Mouse (Mus musculus) neural tube, embryonic 11.5 days (tissue): Measurements from ENCODE around the gene Elf1. TPM values are rescaled to one million over a fixed set of nuclear protein-coding genes. Genes with fewer than 3 reads are reported as not detected.

Source experiments
- ATAC-seq: fragments of 200-750 bp; cut with Nextera tagmentation; 2 replicates; pipeline ENCODE4 v1.8.0; 2017; ENCODE audit warnings: moderate number of reproducible peaks, mild to moderate bottlenecking, moderate TSS enrichment, moderate library complexity; ENCODE audit not compliant: insufficient read depth, low FRiP score, low TSS enrichment
- DNase-seq: peaks from one replicate; pipeline ENCODE4 v3.0.0-alpha.2; 2015; ENCODE audit warnings: low spot score
- H3K27ac ChIP-seq: fragments of 300-500 bp; sonication (generic); 2 replicates; pipeline ENCODE4 v1.5.1; 2014; ENCODE audit warnings: low read depth, mild to moderate bottlenecking, low read length
- H3K27me3 ChIP-seq: fragments of 300-500 bp; sonication (generic); 2 replicates; pipeline ENCODE4 v1.6.1; 2014; ENCODE audit warnings: mild to moderate bottlenecking, low read length, mixed read lengths; ENCODE audit not compliant: control insufficient read depth, insufficient read depth
- H3K36me3 ChIP-seq: fragments of 300-500 bp; sonication (generic); 2 replicates; pipeline ENCODE4 v1.6.1; 2014; ENCODE audit warnings: mild to moderate bottlenecking, low read length, moderate library complexity, mixed read lengths; ENCODE audit not compliant: control insufficient read depth, insufficient read depth
- H3K4me1 ChIP-seq: fragments of 300-500 bp; sonication (generic); 2 replicates; pipeline ENCODE4 v1.6.1; 2014; ENCODE audit warnings: low read length, mixed read lengths; ENCODE audit not compliant: control insufficient read depth, insufficient read depth
- H3K4me2 ChIP-seq: fragments of 300-500 bp; sonication (generic); 2 replicates; pipeline ENCODE4 v1.6.1; 2014; ENCODE audit warnings: low read depth, mild to moderate bottlenecking, moderate library complexity
- H3K4me3 ChIP-seq: fragments of 300-500 bp; sonication (generic); 2 replicates; pipeline ENCODE4 v1.5.1; 2014; ENCODE audit warnings: low read depth, low read length
- H3K9ac ChIP-seq: fragments of 300-500 bp; sonication (generic); 2 replicates; pipeline ENCODE4 v1.6.1; 2014; ENCODE audit warnings: mild to moderate bottlenecking, low read length
- H3K9me3 ChIP-seq: fragments of 300-500 bp; sonication (generic); 2 replicates; pipeline ENCODE4 v1.6.1; 2016; ENCODE audit warnings: low read length; ENCODE audit not compliant: control insufficient read depth
- WGBS: fragments of 180-500 bp; shearing (Covaris S2); extraction: QIAGEN DNeasy Blood & Tissue Kit; methylation state at CpG from one replicate; pipeline ENCODE4 v1.1.7; 2014; 5-methylcytosine and 5-hydroxymethylcytosine counted together
- polyA plus RNA-seq: library from polyadenylated mRNA; unstranded; fragments of >200 nt; fragmentation: Nextera tagmentation; extraction: Ambion mirVana; gene quantifications from 2 replicates; pipeline ENCODE4 v1.2.1, GENCODE M21; 2014

The Elf1 gene
- polyA plus RNA-seq, 1 experiment from 2014 or later = 8.2 TPM

DNA sequence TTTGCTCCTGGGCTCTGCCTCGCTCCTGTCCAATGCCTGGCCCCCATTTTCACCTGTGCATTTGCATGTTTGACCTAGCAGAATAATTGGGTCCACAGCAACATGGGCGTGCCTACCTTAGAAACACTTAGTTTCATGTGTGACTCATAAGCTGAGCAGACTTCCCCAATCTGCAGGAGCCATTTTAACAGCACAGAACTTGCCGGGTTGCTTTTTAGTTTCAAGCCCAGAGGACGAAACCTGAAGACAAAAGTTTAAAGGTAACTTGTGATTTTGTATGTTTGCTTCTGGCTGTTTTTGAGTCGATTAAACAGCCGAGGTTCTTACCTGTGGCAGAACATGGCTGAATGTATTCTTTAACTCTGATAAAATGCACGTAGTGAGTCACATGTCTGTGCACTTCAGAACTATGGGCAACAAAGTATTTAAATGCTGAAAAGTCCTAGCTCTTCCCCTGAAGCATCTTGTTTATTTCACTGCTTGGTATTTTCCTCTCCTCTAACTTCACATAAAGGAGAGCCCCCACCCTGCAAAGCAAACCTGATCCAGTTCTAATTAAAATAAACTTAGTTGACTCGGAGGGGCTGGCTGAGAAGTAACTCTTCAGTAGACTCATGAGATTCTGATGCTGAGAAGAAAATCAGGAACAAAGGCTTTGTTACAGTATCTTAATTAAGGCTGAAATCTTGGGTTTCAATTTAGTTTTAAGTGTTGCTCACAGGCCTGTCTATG lies 34.7 kb downstream of the Elf1 start:
- H3K9ac ChIP-seq = no peak overlapping the region
- no peak for ATAC-seq
- no peak overlapping the region for H3K4me2 ChIP-seq
- no peaks in the 10 kb centered on the region for H3K36me3 ChIP-seq
- H3K27ac ChIP-seq = no peak overlapping the region
- H3K4me1 ChIP-seq = no peaks in the 10 kb centered on the region
- 85% methylated on average over 8 of the region's 8 CpGs for WGBS
- H3K9me3 ChIP-seq = no peaks in the 10 kb centered on the region
- no peak for DNase-seq
- H3K27me3 ChIP-seq = no peaks in the 10 kb centered on the region
- H3K4me3 ChIP-seq = no peak overlapping the region

DNA sequence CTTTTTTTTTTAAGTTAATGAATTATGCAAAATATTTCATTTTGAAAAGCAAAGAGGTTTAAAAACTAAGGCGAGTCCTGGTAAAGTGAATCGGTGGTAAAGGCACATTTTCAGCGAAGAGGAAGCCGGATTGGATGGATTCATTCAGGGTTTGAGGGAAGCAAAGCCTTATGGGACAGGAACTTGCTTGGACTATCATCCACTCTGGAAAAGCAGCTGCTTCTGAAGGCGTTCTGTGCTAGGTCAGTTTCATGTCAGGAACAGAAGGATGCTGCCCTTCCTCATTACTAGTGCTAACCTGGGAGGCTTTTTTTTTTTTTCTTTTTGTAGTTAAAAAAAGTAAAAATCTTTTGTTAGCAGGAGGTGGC lies 35.2 kb downstream of the Elf1 start:
- H3K27me3 ChIP-seq = no peaks in the 10 kb centered on the region
- no peak overlapping the region for H3K4me2 ChIP-seq
- WGBS = 84% methylated on average over 5 of the region's 5 CpGs

DNA sequence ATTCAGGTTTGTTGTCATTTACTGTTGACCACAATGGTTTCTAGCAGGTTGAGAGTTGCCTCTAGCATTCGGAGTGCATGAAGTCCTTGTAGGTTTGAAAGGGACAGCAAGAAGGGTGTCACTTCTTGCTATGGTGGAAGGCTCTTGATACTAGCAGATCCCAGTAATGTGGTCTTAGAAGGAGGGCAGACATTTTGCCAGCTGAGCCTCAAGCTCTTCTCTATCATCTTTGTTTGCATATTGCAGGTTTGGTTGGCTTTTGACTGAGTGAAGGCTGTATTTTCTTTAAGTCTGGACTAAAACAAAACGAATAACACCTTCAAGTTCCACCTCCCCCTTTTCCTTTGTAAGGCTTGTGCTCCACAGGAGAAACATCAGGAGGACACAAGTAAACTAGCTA lies 35.8 kb downstream of the Elf1 start:
- H3K4me3 ChIP-seq = no peak overlapping the region
- no peak overlapping the region for H3K9ac ChIP-seq
- 87% methylated on average over 2 of the region's 2 CpGs for WGBS
- H3K9me3 ChIP-seq = no peaks in the 10 kb centered on the region
- no peak overlapping the region for H3K27ac ChIP-seq
- H3K4me2 ChIP-seq = no peak overlapping the region
- H3K4me1 ChIP-seq = no peaks in the 10 kb centered on the region
- H3K27me3 ChIP-seq = no peaks in the 10 kb centered on the region
- DNase-seq (no peak), ATAC-seq (no peak)
- no peaks in the 10 kb centered on the region for H3K36me3 ChIP-seq

More for the DNA sequence above, 35.2 kb downstream of the Elf1 start:
- ATAC-seq (no peak), DNase-seq (no peak)
- H3K9me3 ChIP-seq = no peaks in the 10 kb centered on the region
- no peak overlapping the region for H3K27ac ChIP-seq
- H3K9ac ChIP-seq = no peak overlapping the region
- H3K36me3 ChIP-seq = no peaks in the 10 kb centered on the region
- H3K4me3 ChIP-seq = no peak overlapping the region
- no peaks in the 10 kb centered on the region for H3K4me1 ChIP-seq

DNA sequence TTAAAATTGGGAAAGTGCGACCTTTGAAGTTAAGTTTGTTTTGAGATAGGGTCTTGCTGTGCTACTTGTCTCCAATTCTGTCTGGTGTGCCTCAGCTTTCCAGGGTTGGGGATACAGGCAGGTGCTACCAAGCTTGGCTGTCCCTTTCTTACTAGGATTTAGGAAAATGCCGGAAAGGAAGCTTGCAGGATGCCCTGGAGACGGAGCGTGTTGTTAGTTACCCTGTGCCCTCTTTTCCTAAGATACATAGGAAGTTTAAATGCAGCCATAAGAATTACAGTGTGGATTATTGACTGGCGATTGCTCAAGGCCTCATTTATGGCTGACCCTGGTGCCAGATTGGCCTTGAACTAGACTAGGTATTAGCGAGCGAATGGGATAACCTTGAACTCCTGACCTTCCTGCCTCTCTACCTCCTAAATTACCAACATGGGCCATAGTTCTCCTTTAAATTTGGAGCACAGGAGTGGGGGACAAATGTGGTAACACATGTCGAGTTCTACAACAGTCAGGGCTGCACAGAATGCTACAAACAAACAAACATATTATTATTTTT lies 36.3 kb downstream of the Elf1 start:
- H3K27me3 ChIP-seq = no peaks in the 10 kb centered on the region
- H3K27ac ChIP-seq = no peak overlapping the region
- no peak for DNase-seq
- H3K4me2 ChIP-seq = no peak overlapping the region
- ATAC-seq = no peak
- no peak overlapping the region for H3K9ac ChIP-seq
- H3K4me1 ChIP-seq = no peaks in the 10 kb centered on the region
- no peak overlapping the region for H3K4me3 ChIP-seq
- no peaks in the 10 kb centered on the region for H3K36me3 ChIP-seq
- no peaks in the 10 kb centered on the region for H3K9me3 ChIP-seq
- WGBS = 89% methylated on average over 8 of the region's 8 CpGs

DNA sequence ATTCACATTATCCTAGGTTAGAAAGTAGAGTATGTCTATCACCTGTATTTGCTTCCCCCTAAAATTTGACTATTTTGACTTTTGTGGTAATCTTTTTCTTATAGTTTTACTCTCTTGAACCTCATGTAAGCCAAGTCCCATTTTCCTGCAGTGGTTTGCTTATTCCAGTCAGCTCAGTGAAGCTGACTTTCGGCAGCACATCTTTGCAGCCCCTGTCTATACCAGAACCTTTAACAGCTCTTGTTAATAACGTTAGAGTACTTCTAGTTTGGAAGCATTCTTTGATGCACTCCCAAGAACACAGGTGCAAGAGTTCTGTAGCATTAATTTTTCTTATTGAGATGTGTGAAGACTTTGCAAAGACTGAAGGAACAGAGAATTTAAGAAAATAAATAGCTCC lies 37.1 kb downstream of the Elf1 start:
- DNase-seq (no peak), ATAC-seq (no peak)
- Histone ChIP-seq H3K9me3 (no peaks in the 10 kb centered on the region), H3K27ac (no peak overlapping the region), H3K4me2 (no peak overlapping the region), H3K9ac (no peak overlapping the region), H3K4me3 (no peak overlapping the region), H3K27me3 (no peaks in the 10 kb centered on the region), H3K36me3 (no peaks in the 10 kb centered on the region), H3K4me1 (no peaks in the 10 kb centered on the region)
- 83% methylated on average over 2 of the region's 2 CpGs for WGBS

DNA sequence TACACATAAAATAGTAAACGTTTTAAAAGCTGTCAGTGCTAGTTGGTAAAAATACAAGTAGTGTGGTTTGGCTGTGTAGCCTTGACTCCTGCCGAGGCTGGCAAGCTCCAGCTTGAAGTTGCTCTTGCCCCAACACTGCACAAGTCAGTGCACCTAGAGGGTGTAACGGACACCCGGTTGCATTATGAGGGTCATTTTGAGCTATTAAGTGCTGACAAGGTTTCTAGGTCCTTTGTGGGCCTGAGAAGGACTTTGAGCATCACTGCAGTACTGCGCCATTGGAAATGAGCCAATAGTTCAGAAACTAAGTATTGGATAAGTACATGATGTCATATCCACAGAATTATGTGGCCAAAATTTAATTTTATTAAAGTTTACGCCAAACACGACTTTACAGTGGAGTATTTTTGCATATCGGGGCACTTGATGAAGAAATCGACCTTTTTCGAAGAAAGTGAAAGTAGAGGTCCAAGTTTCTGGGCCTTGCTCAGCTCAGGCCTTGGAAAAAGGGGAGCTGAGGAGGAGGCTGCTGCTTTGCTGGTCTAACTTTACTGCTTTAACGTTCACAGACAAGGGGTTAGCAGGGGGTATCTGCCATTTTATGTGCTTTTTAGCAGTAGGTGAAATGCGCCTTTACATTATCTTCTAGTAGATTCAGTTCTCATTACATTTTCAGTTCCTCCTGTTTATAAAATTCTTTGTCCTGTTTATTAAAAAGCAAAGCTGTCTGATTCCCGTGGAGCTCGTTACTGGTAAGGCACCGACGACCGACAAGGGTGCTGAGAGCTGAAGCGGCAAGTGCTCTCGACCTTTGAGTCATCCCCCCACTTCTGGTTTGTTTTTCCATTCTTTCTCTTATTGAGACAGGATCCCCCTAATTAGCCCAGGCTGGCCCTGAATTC lies 38.0 kb downstream of the Elf1 start:
- H3K9ac ChIP-seq = no peak overlapping the region
- no peak overlapping the region for H3K27ac ChIP-seq
- H3K27me3 ChIP-seq = no peaks in the 10 kb centered on the region
- DNase-seq (no peak), ATAC-seq (no peak)
- no peak overlapping the region for H3K4me3 ChIP-seq
- no peaks in the 10 kb centered on the region for H3K9me3 ChIP-seq
- no peak overlapping the region for H3K4me2 ChIP-seq
- WGBS = 75% methylated on average over 19 of the region's 19 CpGs
- no peaks in the 10 kb centered on the region for H3K36me3 ChIP-seq
- no peaks in the 10 kb centered on the region for H3K4me1 ChIP-seq

DNA sequence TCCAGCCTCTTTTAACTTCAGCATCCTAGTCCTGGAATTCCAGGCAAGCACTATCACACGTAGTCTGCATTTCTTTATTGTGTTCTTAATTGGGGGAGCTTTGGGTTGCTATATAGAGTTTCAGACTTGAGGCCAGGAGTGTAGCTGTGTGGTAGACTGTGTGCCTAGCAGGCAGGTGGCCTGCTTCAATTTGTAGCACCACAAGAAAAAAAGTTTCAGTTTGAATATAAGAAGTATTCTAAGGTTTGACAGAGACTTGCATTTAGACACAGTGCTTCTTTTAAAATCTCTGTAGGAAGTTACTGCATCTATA lies 38.6 kb downstream of the Elf1 start:
- 53% methylated on average over 1 of the region's 1 CpGs for WGBS
- Histone ChIP-seq H3K9ac (no peak overlapping the region), H3K27me3 (no peaks in the 10 kb centered on the region), H3K36me3 (no peaks in the 10 kb centered on the region), H3K4me3 (no peak overlapping the region), H3K27ac (no peak overlapping the region), H3K4me2 (no peak overlapping the region), H3K9me3 (no peaks in the 10 kb centered on the region), H3K4me1 (no peaks in the 10 kb centered on the region)
- no peak for ATAC-seq
- no peak for DNase-seq

DNA sequence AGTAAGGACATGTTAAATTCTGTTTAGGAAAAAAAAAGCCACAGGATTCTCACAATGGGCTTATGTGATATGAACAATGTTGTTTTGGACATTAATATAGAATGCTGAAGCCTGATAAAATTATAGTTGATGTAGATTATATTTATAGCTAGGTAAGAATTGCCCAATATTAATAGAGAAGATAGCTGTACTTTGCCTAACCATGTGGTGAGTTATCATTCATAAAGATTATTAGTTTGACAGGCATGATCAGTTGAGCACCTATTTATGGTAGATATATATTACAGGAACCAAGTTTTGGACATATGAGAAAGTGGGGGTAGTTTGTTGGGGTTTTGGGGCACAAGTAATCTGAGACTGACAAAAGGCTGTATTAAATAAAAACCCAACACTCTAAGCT lies 39.6 kb downstream of the Elf1 start:
- H3K36me3 ChIP-seq = no peaks in the 10 kb centered on the region
- no peak for DNase-seq
- H3K4me2 ChIP-seq = no peak overlapping the region
- H3K9me3 ChIP-seq = no peaks in the 10 kb centered on the region
- H3K27me3 ChIP-seq = no peaks in the 10 kb centered on the region
- no peak for ATAC-seq
- no peak overlapping the region for H3K4me3 ChIP-seq
- H3K27ac ChIP-seq = no peak overlapping the region
- H3K9ac ChIP-seq = no peak overlapping the region
- no peaks in the 10 kb centered on the region for H3K4me1 ChIP-seq

DNA sequence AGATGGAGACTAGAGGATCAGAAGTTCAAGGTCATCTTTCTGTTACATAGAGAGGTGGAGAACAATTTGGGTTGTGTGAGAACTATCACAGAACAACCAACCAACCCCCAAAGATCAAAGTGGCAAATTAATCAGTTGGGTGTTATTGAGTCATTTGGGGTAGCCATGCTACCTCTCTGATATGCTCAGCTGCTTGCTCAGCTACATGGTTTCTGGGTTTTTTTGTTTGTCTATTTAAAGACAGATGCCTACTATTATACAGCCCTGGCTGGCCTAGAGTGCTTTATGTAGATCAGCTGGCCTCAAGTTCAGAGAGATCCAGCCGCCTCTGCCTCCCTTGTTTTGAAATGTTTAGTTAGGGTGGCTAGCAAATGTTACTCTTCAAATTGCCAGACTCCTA lies 40.1 kb downstream of the Elf1 start:
- Histone ChIP-seq H3K4me3 (no peak overlapping the region), H3K36me3 (no peaks in the 10 kb centered on the region), H3K9me3 (no peaks in the 10 kb centered on the region), H3K4me2 (no peak overlapping the region), H3K9ac (no peak overlapping the region), H3K27me3 (no peaks in the 10 kb centered on the region), H3K4me1 (no peaks in the 10 kb centered on the region), H3K27ac (no peak overlapping the region)
- WGBS = 84% methylated on average over 1 of the region's 1 CpGs
- DNase-seq (no peak), ATAC-seq (no peak)
